Mouse (Mus musculus): Measurements from ENCODE around the gene Defb36. TPM values are rescaled to one million over a fixed set of nuclear protein-coding genes. Genes with fewer than 3 reads are reported as not detected.

Defb36 gene
- total RNA-seq (2014; rRNA removed) = not detected in 2 replicates
- polyA plus RNA-seq (2015; fragmentation: Nextera tagmentation; extraction: Ambion mirVana) = not detected in 2 replicates

- Histone ChIP-seq H3K27ac (ENCODE audit: low read depth, low read length) (no peak within 1 kb of the TSS), H3K4me2 (ENCODE audit: low read depth, low read length, poor library complexity, severe bottlenecking) (no peak within 1 kb of the TSS), H3K4me3 (ENCODE audit: low read depth, low read length) (no peak within 1 kb of the TSS), H3K9ac (replicated peaks; ENCODE audit: low read length, poor library complexity, severe bottlenecking) (no peak within 1 kb of the TSS), H3K36me3 (ENCODE audit: insufficient read depth, low read length) (no peaks in the 10 kb centered on the region), H3K9me3 (ENCODE audit: low read length) (no peaks in the 10 kb centered on the region), H3K27me3 (ENCODE audit: insufficient read depth, low read length) (no peaks in the 10 kb centered on the region), H3K4me1 (ENCODE audit: insufficient read depth, low read length) (no peaks in the 10 kb centered on the region)
- WGBS = 83% methylated on average over 15 of the region's 15 CpGs
- DNase-seq (ENCODE audit: low spot score) (peak; percentile 8), ATAC-seq (ENCODE audit: low FRiP score) (no peak)
- peak; percentile 53 for TF ChIP-seq CTCF (IDR thresholded peaks at IDR 0.05)
Observed at GRCm38 (mm10) chr2:152604057-152604456, at the start of gene Defb36. TSS of gene Defb36 (plus strand) at chr2:152604327.

GRCm38 (mm10) chr2:152556655-152557054 is 47.5 kb upstream of the Defb36 start:
- Histone ChIP-seq H3K27me3 (ENCODE audit: insufficient read depth, low read length) (no peaks in the 10 kb centered on the region), H3K27ac (ENCODE audit: low read depth, low read length) (no peak overlapping the region), H3K4me2 (ENCODE audit: low read depth, low read length, poor library complexity, severe bottlenecking) (no peak overlapping the region), H3K4me1 (ENCODE audit: insufficient read depth, low read length) (no peaks in the 10 kb centered on the region; the same call in 1 of the 2 replicates), H3K4me3 (ENCODE audit: low read depth, low read length) (no peak overlapping the region), H3K36me3 (ENCODE audit: insufficient read depth, low read length) (no peaks in the 10 kb centered on the region), H3K9me3 (ENCODE audit: low read length) (no peaks in the 10 kb centered on the region), H3K9ac (replicated peaks; ENCODE audit: low read length, poor library complexity, severe bottlenecking) (no peak overlapping the region)
- ATAC-seq (ENCODE audit: low FRiP score) (no peak), DNase-seq (ENCODE audit: low spot score) (no peak)
- TF ChIP-seq CTCF (IDR thresholded peaks at IDR 0.05) = no peak
- WGBS = 91% methylated on average over 7 of the region's 7 CpGs

- ATAC-seq (ENCODE audit: low FRiP score) (no peak), DNase-seq (ENCODE audit: low spot score) (no peak)
- H3K4me2 ChIP-seq (ENCODE audit: low read depth, low read length, poor library complexity, severe bottlenecking) = no peak within 1 kb of the TSS
- no peaks in the 10 kb centered on the region for H3K4me1 ChIP-seq (ENCODE audit: insufficient read depth, low read length)
- H3K27me3 ChIP-seq (ENCODE audit: insufficient read depth, low read length) = no peaks in the 10 kb centered on the region
- H3K4me3 ChIP-seq (ENCODE audit: low read depth, low read length) = no peak within 1 kb of the TSS
- 93% methylated on average over 5 of the region's 5 CpGs for WGBS
- no peak within 1 kb of the TSS for H3K27ac ChIP-seq (ENCODE audit: low read depth, low read length)
- no peaks in the 10 kb centered on the region for H3K9me3 ChIP-seq (ENCODE audit: low read length)
- TF ChIP-seq CTCF (IDR thresholded peaks at IDR 0.05) = no peak
- H3K9ac ChIP-seq (replicated peaks; ENCODE audit: low read length, poor library complexity, severe bottlenecking) = no peak within 1 kb of the TSS
- no peaks in the 10 kb centered on the region for H3K36me3 ChIP-seq (ENCODE audit: insufficient read depth, low read length)
Observed at GRCm38 (mm10) chr2:152569038-152569437, 35.1 kb upstream of the Defb36 start, which contains the start of gene Gm17416. TSS of gene Gm17416 (plus strand) at chr2:152569338.

GRCm38 (mm10) chr2:152569881-152570280 is 34.2 kb upstream of the Defb36 start:
- TF ChIP-seq CTCF (IDR thresholded peaks at IDR 0.05) = no peak
- Histone ChIP-seq H3K27ac (ENCODE audit: low read depth, low read length) (no peak overlapping the region), H3K9me3 (ENCODE audit: low read length) (no peaks in the 10 kb centered on the region), H3K27me3 (ENCODE audit: insufficient read depth, low read length) (no peaks in the 10 kb centered on the region), H3K4me3 (ENCODE audit: low read depth, low read length) (no peak overlapping the region), H3K9ac (replicated peaks; ENCODE audit: low read length, poor library complexity, severe bottlenecking) (no peak overlapping the region), H3K4me2 (ENCODE audit: low read depth, low read length, poor library complexity, severe bottlenecking) (no peak overlapping the region), H3K36me3 (ENCODE audit: insufficient read depth, low read length) (no peaks in the 10 kb centered on the region), H3K4me1 (ENCODE audit: insufficient read depth, low read length) (no peaks in the 10 kb centered on the region)
- DNase-seq (ENCODE audit: low spot score) (no peak), ATAC-seq (ENCODE audit: low FRiP score) (no peak)
- 83% methylated on average over 4 of the region's 4 CpGs for WGBS

- no peaks in the 10 kb centered on the region for H3K9me3 ChIP-seq (ENCODE audit: low read length)
- no peaks in the 10 kb centered on the region for H3K36me3 ChIP-seq (ENCODE audit: insufficient read depth, low read length)
- ATAC-seq (ENCODE audit: low FRiP score) = no peak
- no peak for TF ChIP-seq CTCF (IDR thresholded peaks at IDR 0.05)
- no peak for DNase-seq (ENCODE audit: low spot score)
- WGBS = 84% methylated on average over 6 of the region's 6 CpGs
- H3K27me3 ChIP-seq (ENCODE audit: insufficient read depth, low read length) = no peaks in the 10 kb centered on the region
- H3K9ac ChIP-seq (replicated peaks; ENCODE audit: low read length, poor library complexity, severe bottlenecking) = no peak overlapping the region
- no peak overlapping the region for H3K4me2 ChIP-seq (ENCODE audit: low read depth, low read length, poor library complexity, severe bottlenecking)
- no peak overlapping the region for H3K27ac ChIP-seq (ENCODE audit: low read depth, low read length)
- no peak overlapping the region for H3K4me3 ChIP-seq (ENCODE audit: low read depth, low read length)
- H3K4me1 ChIP-seq (ENCODE audit: insufficient read depth, low read length) = no peaks in the 10 kb centered on the region
Observed at GRCm38 (mm10) chr2:152570313-152570712, 33.8 kb upstream of the Defb36 start.

GRCm38 (mm10) chr2:152572114-152572794 is 31.9 kb upstream of the Defb36 start, which contains the start of gene Defb21:
TSS of gene Defb21 (plus strand) at chr2:152572744.
- H3K27me3 ChIP-seq (ENCODE audit: insufficient read depth, low read length) = no peaks in the 10 kb centered on the region
- H3K4me2 ChIP-seq (ENCODE audit: low read depth, low read length, poor library complexity, severe bottlenecking) = no peak within 1 kb of the TSS
- peak; percentile 48 for TF ChIP-seq CTCF (IDR thresholded peaks at IDR 0.05)
- H3K4me1 ChIP-seq (ENCODE audit: insufficient read depth, low read length) = no peaks in the 10 kb centered on the region
- no peak within 1 kb of the TSS for H3K4me3 ChIP-seq (ENCODE audit: low read depth, low read length)
- ATAC-seq (ENCODE audit: low FRiP score) = no peak
- H3K9me3 ChIP-seq (ENCODE audit: low read length) = no peaks in the 10 kb centered on the region
- H3K27ac ChIP-seq (ENCODE audit: low read depth, low read length) = no peak within 1 kb of the TSS
- no peak within 1 kb of the TSS for H3K9ac ChIP-seq (replicated peaks; ENCODE audit: low read length, poor library complexity, severe bottlenecking)
- no peak for DNase-seq (ENCODE audit: low spot score)
- H3K36me3 ChIP-seq (ENCODE audit: insufficient read depth, low read length) = no peaks in the 10 kb centered on the region
- 61% methylated on average over 11 of the region's 11 CpGs for WGBS

All from midbrain, postnatal 0 days (tissue).